Mouse (Mus musculus) forebrain, embryonic 13.5 days (tissue): ENCODE measurements around the gene Zmpste24. TPM values are rescaled to one million over a fixed set of nuclear protein-coding genes. Genes with fewer than 3 reads are reported as not detected.

Experiments used
- ATAC-seq: fragments of 200-750 bp; cut with Nextera tagmentation; 2 replicates; pipeline ENCODE4 v1.8.0; 2017
- H3K27ac ChIP-seq: fragments of 300-500 bp; sonication (generic); 2 replicates; pipeline ENCODE4 v1.5.1; 2015; ENCODE audit warnings: inconsistent platforms, mild to moderate bottlenecking, moderate library complexity
- H3K27me3 ChIP-seq: fragments of 300-500 bp; sonication (generic); 2 replicates; pipeline ENCODE4 v1.6.1; 2015; ENCODE audit warnings: mild to moderate bottlenecking, inconsistent platforms
- H3K36me3 ChIP-seq: fragments of 300-500 bp; sonication (generic); 2 replicates; pipeline ENCODE4 v1.6.1; 2015; ENCODE audit warnings: mild to moderate bottlenecking, inconsistent platforms; ENCODE audit not compliant: poor library complexity, severe bottlenecking
- H3K4me1 ChIP-seq: fragments of 300-500 bp; sonication (generic); 2 replicates; pipeline ENCODE4 v1.6.1; 2015; ENCODE audit warnings: inconsistent platforms
- H3K4me2 ChIP-seq: fragments of 300-500 bp; sonication (generic); 2 replicates; pipeline ENCODE4 v1.6.1; 2015; ENCODE audit warnings: inconsistent platforms, mild to moderate bottlenecking, moderate library complexity
- H3K4me3 ChIP-seq: fragments of 300-500 bp; sonication (generic); 2 replicates; pipeline ENCODE4 v1.5.1; 2015; ENCODE audit warnings: mild to moderate bottlenecking, inconsistent platforms
- H3K9ac ChIP-seq: fragments of 300-500 bp; sonication (generic); 2 replicates; pipeline ENCODE4 v1.6.1; 2015; ENCODE audit warnings: mild to moderate bottlenecking, inconsistent platforms
- H3K9me3 ChIP-seq: fragments of 300-500 bp; sonication (generic); replicated peaks from 2 replicates; pipeline ENCODE4 v1.6.1; 2016; ENCODE audit warnings: inconsistent platforms
- WGBS: fragments of 180-500 bp; shearing (Covaris S2); methylation state at CpG from one replicate; pipeline ENCODE4 v1.1.7; 2015; 5-methylcytosine and 5-hydroxymethylcytosine counted together
- polyA plus RNA-seq: library from polyadenylated mRNA; unstranded; fragments of >200 nt; fragmentation: Nextera tagmentation; extraction: Ambion mirVana; gene quantifications from 2 replicates; pipeline ENCODE4 v1.2.1, GENCODE M21; 2015

Gene Zmpste24
- polyA plus RNA-seq, 1 experiment from 2014 or later = 28.1 TPM

DNA sequence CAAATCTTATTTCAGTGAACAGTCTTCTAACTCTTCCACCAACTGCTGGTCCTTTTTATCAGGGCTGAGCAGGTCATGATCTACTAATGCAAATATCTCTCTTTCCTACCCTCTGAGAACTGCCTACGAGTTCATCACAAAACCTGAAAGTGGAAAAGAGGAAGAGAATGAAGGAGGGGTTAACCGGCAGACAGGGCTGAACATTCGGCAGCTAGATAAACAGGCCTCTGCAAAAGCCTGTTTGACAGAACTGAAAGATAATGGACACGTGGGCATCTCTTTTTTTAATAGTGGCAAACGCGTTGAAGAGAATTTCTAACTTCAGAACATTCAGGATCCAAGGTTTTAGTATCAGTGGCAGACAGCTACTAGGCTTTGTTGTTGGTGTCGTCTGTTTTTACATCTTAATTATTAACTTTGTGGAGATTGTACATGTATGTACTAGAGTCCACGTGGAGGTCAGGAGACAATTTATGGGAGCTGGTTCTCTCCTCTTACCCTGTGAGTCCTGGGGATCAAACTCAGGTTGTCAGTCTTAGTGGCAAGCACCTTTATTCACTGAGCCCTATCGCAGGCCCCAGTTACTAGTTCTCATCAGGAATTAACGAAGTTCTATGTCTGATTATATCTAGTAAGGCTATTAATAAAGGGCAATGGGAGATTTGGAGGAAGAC lies 83.3 kb downstream of the Zmpste24 start:
- 88% methylated on average over 10 of the region's 10 CpGs for WGBS
- Histone ChIP-seq H3K4me1 (peaks cover 18% of the 10 kb centered on the region), H3K36me3 (no peaks in the 10 kb centered on the region), H3K9ac (no peak overlapping the region), H3K4me3 (no peak overlapping the region), H3K27ac (no peak overlapping the region), H3K27me3 (no peaks in the 10 kb centered on the region), H3K4me2 (peak overlapping the region; percentile 93), H3K9me3 (no peaks in the 10 kb centered on the region)
- no peak for ATAC-seq

DNA sequence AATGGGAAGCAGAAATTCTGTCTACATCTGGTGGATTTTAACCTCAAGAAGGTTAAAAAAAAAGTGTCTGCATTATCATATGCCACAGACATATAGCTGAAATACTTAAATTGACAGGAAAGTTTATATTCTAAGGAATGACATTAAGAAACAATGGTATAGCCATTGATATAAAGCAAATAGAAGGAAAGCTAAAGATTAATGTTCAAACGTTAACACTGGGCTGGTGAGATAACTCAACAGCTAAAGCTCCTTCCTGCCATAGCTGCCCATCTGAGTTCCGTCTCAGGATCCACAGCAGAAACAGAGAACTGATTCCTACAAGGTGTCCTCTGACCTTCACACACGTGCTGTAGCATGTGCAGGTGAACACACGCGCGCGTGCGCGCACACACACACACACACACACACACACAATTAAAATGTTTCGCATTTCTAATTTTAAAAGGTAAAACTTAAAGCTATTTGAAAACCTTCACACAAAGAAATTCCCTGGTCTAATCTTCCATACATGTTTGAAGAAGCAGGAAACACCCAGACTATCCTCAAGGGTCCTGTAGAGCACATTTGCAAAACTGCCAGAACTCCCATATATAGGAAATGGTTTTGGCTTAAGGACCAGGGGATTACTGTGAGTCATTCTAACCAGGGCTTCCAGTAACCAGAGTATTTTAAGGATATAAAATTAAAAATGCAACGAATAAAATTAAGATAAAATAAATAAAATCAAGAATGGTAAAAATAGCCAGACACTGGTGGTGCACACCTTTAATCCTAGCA lies 87.1 kb downstream of the Zmpste24 start:
- H3K4me1 ChIP-seq = peaks cover 16% of the 10 kb centered on the region
- no peaks in the 10 kb centered on the region for H3K9me3 ChIP-seq
- no peak overlapping the region for H3K9ac ChIP-seq
- H3K4me3 ChIP-seq = no peak overlapping the region
- H3K27me3 ChIP-seq = no peaks in the 10 kb centered on the region
- no peak overlapping the region for H3K4me2 ChIP-seq
- H3K36me3 ChIP-seq = no peaks in the 10 kb centered on the region
- WGBS = 88% methylated on average over 11 of the region's 11 CpGs
- no peak overlapping the region for H3K27ac ChIP-seq
- ATAC-seq = no peak

Other genes with a start within 250 kb of the Zmpste24 start
- gene Rims3, start 243.4 kb downstream of the Zmpste24 start, polyA plus RNA-seq = 4.3 and 6.8 TPM in 2 replicates
- gene Exo5, start 173.2 kb downstream of the Zmpste24 start, polyA plus RNA-seq = 42.9 and 44.4 TPM in 2 replicates
- gene Zfp69, start 146.5 kb downstream of the Zmpste24 start, polyA plus RNA-seq = 7.4 and 8.9 TPM in 2 replicates
- 22.2 and 22.7 TPM in 2 replicates for gene Smap2, start 81.0 kb downstream of the Zmpste24 start, polyA plus RNA-seq
- gene Col9a2, start 58.9 kb downstream of the Zmpste24 start, polyA plus RNA-seq = 1.6 and 1.9 TPM in 2 replicates
- gene Tmco2, start 11.0 kb upstream of the Zmpste24 start, polyA plus RNA-seq = not detected in 2 replicates
- gene Rlf, start 116.8 kb upstream of the Zmpste24 start, polyA plus RNA-seq = 27.5 and 31.7 TPM in 2 replicates
- not detected in 2 replicates for gene Gm12888, start 226.7 kb upstream of the Zmpste24 start, polyA plus RNA-seq